Mouse (Mus musculus) frontal cortex, postnatal 10 days (tissue): ENCODE measurements around the gene Cd24a.

Experiments used
- DNase-seq, 2 experiments: peaks; one replicate each; pipeline ENCODE4 v3.0.0; 2022; ENCODE audit warnings: low spot score in 2 of 2, mixed read lengths in 1 of 2

The Cd24a gene

GRCm38 (mm10) chr10:43577997-43578331 lies at the start of gene Cd24a:
Gene Cd24a (plus strand): TSS chr10:43578284.
- DNase-seq = no peak

DNA sequence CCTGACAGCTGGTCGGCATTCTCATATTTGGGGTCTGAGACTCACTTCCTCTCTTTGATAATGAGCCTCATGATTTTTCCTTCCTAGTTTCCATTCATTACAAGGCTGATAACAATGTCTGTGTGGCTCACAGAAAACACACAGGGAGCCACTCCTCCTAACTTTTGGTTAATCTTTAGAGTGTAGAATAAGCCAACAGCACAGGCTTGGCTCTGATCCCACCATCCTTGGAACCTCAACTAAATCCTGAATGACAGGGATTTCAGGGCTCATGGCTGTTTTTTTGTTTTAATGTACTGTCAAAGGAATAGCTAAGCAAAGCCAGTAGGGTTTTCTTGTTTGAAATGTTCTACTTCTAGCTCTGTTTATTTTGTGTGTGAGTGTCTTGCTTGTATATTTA lies 43.7 kb upstream of the Cd24a start:
- DNase-seq = no peak

DNA sequence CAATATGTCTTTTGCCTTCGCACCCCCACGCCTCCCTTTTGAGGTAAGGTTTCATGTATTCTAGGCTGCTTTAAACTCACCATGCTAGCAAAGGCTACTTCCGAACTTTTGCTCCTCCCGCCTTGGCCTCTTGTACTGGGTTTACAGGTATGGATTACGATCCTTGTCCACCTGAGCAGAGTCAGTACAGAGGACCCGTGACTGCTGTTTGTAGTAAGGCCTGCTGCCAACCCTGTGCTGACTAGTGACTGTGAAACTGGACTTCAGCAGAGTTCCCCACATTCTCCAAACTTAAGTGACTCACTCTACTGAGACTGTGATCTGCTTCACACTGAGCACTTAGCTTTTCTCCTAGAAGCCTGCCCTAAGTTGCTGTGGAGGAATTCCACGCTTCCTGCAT lies 40.4 kb upstream of the Cd24a start:
- DNase-seq = no peak

DNA sequence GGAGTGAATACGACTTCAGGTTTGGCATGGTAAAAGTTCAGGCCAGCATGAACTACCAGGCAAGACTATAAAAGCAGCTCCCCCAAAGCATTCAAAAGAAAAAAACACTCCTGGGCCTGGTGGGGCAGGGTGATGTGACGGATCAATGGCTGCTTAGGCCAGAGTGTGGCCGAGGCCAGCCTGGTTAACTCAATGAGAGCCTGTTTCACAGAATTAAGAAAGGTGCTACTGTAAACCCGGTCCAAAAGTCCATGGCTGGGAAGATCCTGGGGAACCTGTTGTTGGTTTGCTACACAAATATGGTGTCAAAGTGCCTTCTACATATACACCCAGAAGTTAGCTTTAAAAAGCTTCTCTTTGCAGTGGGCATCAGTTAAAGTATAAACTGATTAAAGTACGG lies 39.3 kb upstream of the Cd24a start:
- DNase-seq = no peak

DNA sequence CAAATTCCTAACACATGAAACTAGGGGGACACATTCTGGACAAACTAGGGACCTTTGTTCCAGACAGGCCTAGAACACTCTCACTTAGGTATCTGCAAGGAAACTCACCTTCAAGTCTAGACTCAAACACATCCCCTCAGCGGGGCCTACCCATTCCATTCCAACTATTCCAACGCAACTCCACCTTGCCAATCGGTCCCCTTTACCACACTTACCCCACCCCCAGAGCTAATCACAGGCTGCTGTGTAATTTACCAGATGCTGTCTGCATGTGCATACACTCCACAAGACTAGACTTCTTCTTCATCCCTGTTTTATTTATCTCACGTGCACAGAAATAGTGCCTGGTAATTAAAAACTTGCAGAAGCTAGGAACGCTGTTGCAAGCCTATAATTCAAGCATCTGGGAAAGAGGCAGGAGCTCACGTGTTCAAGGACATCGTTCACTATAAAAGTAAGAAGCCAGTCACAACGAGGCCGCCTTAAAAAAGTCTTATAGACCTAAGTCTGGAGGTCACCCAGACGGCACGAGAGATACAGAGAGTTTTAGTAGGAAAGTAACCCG lies 38.3 kb upstream of the Cd24a start:
- no peak for DNase-seq

GRCm38 (mm10) chr10:43540442-43541152 lies 37.5 kb upstream of the Cd24a start, which contains the start of gene 1700021F05Rik:
Gene 1700021F05Rik (minus strand): TSS chr10:43540994.
- peak; percentile 91 to 94 for DNase-seq

DNA sequence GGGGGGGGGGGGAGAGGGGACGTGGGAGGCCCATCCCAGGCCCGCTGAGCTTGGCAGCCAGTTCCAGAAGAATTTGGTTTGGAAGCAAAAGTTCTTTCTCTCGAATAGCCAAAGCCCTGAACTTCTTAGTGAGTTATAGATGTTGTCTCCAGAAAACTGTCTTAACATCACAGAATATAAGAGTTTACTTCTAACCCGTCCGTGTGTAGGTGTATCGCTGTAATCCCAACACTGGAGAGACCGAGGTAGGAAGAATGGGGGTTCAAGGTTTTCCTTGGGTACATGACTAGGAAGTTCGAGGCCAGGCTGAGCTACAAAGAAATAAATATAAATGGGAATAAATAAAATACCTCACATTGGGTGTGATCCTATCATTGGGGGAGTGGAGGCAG lies 36.9 kb upstream of the Cd24a start:
- no peak for DNase-seq

- DNase-seq = no peak
These were observed 28.7 kb upstream of the Cd24a start for GRCm38 (mm10) chr10:43549411-43549810.

- DNase-seq = no peak
These were observed 27.2 kb upstream of the Cd24a start for GRCm38 (mm10) chr10:43550923-43551322.

- DNase-seq = no peak
These were observed 26.7 kb upstream of the Cd24a start for GRCm38 (mm10) chr10:43551388-43551787.

- no peak for DNase-seq
These were observed 20.4 kb upstream of the Cd24a start for GRCm38 (mm10) chr10:43557630-43558165.

DNA sequence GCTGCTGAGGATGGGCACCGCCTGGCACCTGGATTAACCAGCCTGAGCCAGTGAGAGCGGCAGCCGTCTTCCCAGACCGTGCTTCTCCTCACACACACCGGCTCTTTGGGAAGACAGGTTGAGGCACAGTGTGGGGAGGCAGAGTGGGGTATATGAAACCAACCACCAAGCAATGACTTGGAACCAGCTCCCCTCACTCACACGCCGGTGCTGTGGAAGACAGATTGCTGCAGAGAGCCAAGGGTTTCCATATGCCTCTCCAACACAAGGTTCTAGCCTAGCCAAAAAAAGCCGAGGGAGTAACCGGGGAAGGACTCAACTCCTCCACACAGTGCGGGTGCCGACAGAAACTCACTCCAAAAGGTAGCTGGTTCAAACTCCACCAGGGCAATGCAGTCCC lies 18.8 kb upstream of the Cd24a start:
- DNase-seq = no peak

DNA sequence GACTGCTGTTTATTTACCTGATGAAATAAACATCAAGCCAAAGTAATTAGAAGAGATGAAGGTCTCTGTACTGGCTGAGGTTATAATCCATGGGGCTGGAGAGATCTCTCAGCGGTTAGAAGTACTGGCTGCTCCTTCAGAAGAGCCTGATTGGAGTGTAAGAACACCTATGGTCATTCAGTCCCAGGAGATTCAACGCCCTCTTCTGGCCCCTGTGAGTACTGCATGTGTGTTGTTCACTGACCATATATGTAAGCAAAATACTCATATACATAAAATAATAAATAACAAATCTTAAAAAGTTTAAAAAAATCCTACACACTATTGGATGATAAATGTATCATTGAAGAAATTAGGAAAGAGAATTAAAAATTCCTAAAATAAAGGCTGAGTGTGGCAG lies 17.3 kb upstream of the Cd24a start:
- no peak for DNase-seq

DNA sequence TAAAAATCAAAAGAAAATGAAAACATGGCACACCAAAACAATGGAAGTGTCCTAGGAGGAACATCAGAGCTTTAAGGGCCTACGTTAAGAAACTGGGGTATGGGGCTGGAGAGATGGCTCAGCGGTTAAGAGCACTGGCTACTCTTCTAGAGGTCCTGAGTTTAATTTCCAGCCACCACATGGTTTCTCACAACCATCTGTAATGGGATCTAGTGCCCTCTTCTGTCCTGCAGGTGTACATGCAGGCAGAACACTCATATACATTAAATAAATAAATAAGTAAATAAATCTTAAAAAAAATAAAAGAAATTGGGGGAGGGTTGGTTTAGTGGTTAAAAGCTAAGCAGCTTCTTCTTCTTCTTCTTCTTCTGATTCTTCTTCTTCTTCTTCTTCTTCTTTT lies 16.8 kb upstream of the Cd24a start:
- DNase-seq = no peak

DNA sequence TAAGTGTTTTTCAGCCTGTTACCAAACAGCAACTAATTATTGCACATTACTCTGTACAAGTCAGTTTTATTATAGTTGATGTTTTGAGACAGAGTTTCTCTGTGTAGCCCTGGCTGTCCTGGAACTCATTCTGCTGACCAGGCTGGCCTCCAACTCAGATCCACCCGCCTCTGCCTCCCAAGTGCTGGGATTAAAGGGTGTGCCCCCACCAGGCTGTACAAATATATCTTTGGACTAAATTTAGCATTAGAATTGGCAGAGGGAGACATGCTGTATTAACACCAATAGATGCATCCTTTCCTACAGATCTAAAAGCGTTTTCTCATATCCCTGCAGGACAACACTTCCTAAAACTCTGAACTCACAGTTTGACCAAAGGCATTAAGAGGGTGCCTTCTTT lies 3.7 kb upstream of the Cd24a start:
- DNase-seq = no peak

DNA sequence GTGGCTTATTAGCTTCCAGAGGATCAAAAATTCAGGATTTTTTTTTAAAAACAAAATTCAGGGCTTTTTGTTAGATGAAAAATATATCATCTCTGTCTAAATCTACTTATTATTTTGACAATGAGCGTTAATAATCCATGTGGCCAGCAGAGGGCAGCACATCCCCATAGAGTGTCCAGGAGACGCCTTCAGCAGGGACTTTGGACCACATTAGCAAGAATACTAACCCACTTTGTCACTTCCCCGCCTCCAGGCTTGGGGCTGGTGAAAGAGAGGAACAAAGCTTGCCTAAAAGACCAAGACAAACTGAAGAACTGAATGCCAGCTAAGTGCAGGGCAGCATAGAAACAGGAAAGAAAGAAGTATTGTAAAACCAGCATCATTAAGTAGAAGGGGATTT lies 3.1 kb upstream of the Cd24a start:
- DNase-seq = peak; percentile 48 to 77

DNA sequence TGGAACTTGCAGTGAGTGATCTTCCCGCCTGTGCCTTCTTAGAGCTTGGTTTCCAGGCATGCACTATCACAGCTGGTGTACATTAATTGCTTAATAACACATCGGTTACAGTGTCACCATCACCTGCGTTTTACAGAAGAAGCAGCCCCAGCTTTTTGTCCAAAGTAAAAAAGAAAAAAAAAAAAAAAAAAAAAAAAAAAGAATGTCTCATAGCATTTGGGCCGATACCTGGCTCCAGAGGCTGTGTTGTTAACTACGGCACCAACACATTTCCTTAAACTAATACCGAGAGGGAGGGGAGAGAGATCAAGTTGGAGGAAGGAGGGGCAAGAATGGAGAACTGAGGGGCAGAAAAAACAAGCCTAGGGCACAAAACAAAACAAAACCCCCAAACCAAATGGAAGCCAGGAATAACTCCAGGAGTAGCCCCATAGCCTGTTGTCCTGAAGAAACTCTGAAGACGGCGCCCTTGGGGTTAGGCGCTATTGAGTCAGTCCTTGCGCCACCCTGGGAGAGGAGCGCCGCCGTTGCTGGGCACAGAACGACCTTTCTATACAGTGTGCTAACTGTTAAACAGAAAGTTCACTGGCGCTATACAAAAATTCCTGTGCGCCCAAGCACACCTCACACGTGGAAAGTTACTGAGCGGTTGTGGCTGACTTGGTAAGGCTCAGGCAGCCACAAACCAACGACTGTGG lies 636 bp upstream of the Cd24a start:
- no peak for DNase-seq

DNA sequence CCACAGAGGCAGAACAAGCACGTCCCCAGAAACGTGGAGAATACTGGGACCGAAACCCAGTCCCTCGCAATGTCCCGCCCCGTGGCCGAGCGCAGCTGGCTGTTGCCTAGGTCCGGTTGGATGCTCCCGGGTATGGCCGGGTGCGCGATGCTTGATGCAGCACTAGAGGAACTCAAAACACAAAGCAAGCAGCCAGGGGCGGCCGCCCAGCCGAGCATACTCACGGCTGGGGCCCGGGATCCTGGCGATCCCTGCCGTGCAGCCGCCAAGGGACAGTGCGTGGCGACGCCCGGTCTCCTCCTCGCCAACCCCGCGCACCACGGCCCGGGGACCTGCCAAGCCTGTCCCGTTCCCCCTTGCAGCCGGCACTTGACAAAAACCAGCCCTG lies 276 bp downstream of the Cd24a start:
- peak in 1 of 2 experiments; percentile 27 for DNase-seq

GRCm38 (mm10) chr10:43578754-43579380 lies 783 bp downstream of the Cd24a start:
- DNase-seq = peak in 1 of 2 experiments; percentile 52

GRCm38 (mm10) chr10:43579381-43580261 lies 1.5 kb downstream of the Cd24a start:
- peak in 1 of 2 experiments; percentile 45 for DNase-seq

DNA sequence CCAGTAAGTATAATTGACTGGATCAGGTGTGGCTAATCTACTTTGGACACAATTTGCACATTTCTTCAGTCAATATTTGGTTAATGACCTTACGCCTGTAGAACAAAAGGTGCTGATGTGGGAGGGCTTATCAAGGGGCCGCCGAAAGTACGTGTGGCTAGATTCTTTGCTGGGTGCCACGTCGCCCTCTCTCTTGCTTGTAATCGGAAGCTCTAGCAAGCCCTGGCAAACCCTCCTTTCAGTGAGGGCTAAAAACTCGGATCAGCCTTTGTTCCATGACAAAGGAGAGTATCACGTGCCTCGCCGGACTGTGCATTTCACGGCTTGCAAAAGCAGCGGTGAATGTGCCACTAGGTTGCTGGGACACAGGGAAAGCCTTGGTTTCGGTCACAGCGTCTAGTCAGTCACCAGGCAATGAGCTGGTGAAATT lies 2.6 kb downstream of the Cd24a start:
- DNase-seq = peak in 1 of 2 experiments; percentile 39
